Mouse (Mus musculus) gastrocnemius, adult 8-10 months (tissue): Measurements from ENCODE around the gene Cdh5. TPM values are rescaled to one million over a fixed set of nuclear protein-coding genes. Genes with fewer than 3 reads are reported as not detected.
A peak's percentile ranks its signal among the peaks of the same experiment; 100 is the strongest.
"Not testable (repeated sequence)": the region's sequence is repeated elsewhere in the genome, so short reads cannot be mapped to it uniquely, and the experiment has no call there.

Experiments
- DNase-seq, 2 experiments: peaks; one replicate each; pipeline ENCODE4 v3.0.0; 2022; ENCODE audit warnings: low spot score in 2 of 2
- total RNA-seq, 4 experiments: library from RNA; stranded (reverse); gene quantifications; 2 replicates each; pipeline ENCODE4 v1.2.4; 2022

Cdh5 gene
- 10 to 100 TPM; 25.8 to 39.6 (median 26.4) TPM for total RNA-seq

DNA sequence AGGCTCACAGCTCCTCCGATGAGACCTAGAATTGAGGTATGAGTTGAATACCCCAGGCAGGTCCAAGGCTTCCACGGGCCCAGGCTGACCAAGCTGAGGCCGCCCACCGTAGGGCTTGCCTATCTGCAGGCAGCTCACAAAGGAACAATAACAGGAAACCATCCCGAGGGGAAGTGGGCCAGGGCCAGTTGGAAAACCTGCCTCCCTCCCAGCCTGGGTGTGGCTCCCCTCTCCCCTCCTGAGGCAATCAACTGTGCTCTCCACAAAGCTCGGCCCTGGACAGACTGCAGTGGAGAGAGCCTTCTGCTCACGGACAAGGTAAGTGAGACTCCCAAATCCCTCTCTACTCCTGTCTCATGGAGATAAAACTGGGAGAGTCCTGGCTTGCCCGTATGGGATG lies at the start of gene Cdh5:
Gene Cdh5, plus strand, starts transcription at position 211 of the 400 bp plus-strand sequence.
- DNase-seq: peak in 1 of 2 experiments; percentile 24

DNA sequence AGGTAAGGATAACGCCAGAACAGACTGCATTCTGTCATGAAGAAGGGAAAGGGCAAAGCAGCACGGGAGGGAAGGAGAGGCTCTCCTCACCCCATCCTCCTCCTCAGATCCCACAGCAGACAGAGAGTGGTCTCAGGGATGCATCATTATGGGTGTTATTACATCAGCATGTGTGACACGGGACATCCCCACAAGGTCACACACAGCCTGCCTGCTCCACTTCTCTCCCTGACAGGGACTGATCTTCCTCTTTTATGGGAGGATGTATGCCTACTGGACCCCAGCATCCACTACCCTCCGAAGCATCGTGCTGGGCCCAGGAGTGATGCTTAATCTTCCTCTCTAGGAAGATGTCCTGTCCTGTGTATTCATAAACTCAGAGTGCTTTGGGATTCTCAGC lies 41.5 kb upstream of the Cdh5 start:
- DNase-seq: no peak

DNA sequence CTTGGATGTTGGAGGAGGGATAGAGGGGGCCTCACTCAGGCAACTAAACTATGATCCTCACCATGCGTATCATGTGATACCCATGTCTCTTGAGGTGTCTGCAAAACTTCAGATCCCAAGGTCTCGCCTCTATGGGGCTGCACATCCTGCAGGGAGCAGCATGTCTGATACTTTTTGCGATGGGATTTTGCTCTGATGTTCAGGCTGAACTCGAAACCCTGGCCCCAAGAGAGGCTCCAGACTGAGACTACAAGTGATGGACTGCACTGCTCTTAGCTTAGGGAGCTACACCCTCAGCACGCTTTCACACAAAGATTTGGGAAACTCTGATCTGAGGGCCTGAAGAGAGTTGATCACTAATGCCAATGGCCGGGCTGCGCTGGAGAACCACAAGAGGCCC lies 41.0 kb upstream of the Cdh5 start:
- DNase-seq: no peak

DNA sequence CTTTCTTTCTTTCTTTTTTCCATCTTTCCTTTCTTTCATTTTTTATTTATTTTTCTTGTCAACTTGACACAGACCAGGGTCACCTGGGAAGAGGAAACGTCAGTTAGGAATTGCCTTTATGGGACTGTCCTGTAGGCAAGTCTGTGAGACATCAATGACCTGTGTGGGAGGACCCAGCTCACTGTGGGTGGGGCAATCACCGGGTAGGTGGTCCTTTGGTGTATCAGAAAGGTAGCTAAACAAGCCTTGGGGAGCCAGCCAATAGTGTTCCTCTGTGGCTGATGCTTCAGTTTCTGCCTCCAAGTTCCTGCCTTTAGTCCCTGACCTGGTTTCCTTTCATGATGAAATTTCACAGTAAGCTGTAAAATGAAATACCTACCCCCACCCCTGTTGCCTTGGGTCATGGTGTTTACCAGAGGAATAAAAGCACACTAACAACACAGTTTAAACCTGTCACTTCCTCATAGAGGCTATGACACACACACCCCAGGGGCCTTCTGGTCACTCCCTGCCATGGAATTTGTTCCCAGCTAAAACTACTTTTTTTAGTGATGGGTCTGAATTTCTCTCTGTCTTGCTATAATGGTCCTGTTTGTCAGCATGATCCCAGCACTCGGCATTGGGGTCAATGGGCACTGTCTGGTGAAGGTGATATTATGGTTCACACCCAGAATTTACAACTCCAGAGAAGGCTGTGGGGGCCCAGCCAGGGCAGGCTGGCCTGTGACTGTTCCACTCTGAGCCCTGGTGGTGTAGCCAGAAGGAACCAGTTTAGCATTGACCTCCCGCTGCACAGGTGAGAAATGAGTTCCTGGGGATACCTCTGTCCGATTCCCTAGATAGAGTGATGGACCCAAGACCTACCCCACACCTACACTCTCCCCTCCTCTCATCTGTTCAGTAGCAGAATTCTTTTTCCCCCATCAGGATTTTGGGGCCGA lies 40.1 kb upstream of the Cdh5 start:
- DNase-seq: no peak

DNA sequence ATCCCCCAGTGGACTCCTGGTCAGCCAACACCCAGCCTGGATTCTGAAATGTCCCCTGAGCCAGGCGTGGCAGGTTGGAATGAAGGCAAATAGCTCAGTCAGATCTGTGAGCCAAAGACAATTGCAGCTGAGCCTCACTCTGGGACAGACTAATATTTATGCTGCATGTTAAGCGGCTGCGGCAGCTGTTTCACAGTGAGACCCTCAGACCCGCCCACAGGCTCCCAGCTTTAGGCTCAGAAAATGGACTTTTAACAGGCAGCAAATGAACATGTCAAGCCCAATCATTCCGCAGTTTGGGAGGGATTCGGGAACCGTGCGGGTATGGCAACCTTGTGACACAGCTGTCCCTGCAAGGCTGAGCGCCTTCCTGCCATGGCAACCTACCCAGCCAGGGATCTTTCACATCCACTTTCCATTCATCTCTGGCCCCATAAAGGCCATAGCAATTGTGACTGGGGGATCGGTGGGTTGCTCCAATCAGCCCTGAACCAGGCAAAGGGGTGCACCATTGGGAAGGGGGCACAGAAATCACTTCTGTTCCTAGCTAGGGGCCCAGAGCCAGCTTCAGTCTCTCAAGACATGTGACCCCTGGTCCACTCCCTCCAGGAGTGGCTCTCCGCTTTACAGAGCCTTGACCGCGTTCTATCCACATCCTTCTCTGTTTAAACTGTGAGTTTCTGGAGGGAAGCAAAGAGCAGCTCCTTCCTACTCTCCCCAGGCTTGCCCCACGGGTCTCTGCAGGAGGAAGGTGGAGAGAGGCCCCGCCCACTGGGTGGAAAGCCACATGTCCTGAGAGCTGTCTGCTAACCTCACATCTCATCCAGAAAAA lies 39.2 kb upstream of the Cdh5 start:
- DNase-seq: peak in 1 of 2 experiments; percentile 5

DNA sequence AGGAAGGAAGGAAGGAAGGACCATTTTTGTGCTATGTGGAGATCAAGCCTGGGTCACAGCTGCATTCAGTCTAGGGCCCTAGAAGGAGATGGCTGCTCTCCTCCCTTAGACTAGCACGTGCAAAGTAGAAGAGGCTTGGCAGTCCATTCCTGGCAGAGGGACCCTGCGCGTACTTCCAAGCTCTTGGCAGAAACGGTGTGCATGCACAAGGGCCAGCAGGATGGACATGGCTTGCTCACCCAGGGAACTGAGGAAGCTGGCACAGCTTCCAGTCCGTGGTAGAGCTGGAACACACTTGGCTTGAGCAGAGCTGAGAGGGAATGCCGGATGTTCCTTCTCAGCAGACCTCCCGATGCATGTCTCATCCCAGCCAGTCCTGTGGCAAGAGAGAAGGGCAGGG lies 36.2 kb upstream of the Cdh5 start:
- DNase-seq: no peak

DNA sequence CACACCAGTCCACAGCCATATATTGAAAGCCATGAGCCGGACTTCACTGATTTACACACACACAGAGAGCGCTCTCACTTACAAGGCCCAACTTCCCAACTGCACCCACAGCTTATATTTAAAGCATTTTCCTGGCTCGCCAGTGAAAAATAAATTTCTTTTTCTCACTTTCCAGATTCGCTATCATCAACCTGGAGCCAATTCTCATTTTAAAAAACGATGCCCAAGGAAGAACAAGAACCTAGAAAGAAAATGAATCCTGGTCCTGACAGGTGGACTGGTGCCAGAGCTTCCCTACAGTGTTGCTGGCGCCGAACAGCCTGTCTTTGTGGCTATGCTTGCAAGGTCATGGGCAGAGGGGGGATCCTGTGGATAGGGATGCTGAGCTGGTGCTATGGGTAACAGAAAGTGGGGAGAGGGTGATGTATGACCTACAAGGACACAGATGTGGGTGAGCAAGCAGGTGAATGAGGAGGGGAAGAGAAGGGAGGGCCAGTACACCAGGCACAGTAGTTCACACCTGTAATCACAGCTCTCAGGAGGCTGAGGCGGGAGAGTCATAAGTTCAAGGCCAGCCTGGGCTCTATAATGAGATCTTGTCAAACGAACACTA lies 35.4 kb upstream of the Cdh5 start:
- DNase-seq: no peak

DNA sequence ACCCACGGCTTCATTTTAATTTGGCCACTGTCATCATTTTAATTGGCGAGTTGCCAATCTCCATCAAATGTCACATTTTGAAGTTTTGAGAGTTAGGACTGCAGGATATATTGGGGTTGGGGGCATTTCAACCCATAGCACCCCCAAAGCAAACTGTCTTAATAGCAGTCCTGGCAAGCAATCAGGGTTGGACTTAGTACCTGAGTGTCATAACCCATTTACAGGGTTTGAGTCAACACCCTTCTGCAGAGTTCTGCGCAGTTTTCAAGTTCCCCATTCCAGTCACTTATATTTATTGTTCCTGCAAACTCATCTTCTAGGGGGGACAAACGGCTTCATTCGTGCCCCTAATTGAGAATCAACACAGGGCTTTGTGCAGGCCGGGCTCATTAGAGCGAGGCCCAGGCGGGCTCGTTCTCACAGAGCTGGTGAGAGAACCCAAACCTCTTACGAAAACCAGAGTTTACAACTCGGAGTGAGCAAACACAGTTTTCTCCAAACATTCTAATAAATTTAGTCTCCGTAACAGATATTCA lies 34.0 kb upstream of the Cdh5 start:
- DNase-seq: no peak

DNA sequence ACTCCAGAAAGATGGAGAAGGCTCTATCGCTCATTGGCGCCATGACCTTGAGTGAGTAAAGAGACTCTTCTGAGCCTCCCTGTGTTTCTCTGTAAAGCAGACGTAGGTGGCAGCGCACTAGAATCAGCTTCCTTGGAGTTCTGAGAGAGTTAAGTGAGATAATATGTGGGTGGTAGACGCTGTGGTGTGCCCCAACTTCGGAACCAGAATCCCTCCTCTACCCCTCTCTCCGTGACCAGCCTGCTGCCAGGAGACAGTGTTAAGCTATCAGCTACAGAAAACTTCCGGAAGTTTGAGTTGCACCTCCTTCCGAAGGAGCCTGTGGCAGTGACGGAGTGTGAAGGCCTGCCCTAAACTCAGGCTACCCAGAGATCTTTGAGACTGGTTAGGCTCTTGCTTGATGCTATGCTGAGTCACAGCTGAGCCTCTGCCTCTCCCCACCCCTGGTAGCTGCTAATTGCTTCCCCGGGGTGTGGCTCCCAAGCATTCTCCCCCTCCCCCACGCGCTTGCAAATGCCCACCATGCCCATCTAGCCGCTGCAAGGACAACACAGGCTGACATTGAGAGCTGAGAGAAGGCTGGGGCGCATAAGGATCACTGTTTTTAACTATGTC lies 32.9 kb upstream of the Cdh5 start:
- DNase-seq: no peak

DNA sequence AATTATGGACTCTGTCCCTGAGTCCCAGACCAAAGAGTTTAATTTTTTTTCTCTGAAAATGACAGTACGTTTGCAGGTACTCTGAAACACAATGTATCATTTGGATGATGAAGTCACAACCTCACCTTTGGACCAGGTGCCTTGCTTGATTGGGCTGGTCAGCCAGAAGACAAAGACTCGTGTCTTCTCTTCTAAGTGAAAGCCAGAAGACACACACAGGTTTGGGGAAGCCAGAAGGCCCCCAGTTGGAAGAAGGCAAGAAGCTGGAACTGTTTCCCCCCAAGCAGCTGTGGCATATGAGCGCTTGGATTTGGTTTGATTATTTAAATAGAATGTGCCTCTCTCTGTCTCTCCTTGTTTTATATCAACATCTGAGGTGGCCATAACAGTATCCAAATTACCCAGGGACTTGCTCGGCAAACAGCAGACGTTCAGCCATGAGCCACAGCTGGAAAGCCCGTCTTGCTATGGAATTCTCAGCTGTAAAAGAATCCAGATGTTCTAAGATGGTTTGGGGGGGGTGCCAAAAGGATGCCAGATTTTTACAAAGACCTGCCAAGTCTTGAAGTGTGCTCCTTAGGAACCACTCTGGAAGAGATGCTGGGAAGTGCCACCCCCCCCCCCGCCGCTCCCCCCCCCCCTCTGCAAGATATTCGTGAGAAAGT lies 31.1 kb upstream of the Cdh5 start:
- DNase-seq: not testable (repeated sequence)

DNA sequence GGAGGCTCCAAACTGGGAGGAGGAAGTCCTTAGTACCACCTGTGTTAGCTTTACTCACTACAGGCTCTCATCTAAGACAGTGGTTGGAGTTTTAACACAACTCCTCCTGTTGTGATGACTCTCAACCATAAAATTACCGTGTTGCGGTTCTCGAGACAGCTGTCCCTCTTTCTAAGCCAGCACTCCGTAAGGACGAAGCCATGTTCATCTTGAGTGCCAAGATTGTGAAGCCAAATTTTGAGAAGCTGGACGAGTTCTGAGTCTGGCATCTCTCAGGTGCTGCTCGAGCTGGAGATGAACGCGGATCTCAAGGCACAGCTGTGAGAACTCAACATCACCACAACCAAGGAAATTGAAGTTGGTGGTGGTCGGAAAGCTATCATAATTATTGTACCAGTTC lies 30.5 kb upstream of the Cdh5 start:
- no peak for DNase-seq

DNA sequence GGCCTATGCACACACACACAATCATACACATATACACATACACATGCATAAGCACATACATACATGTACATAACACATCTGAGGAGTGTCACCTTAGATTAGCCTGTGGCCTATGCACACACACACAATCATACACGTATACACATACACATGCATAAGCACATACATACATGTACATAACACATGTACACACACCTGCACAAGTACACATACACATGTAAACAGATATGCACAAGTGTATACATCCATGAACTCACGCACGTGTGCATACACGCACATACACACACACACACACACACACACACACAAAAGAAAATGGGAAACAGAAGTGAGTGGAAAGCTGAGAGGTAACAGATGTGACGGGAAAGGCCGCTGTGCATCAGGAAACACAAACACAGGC lies 26.3 kb upstream of the Cdh5 start:
- DNase-seq: no peak

DNA sequence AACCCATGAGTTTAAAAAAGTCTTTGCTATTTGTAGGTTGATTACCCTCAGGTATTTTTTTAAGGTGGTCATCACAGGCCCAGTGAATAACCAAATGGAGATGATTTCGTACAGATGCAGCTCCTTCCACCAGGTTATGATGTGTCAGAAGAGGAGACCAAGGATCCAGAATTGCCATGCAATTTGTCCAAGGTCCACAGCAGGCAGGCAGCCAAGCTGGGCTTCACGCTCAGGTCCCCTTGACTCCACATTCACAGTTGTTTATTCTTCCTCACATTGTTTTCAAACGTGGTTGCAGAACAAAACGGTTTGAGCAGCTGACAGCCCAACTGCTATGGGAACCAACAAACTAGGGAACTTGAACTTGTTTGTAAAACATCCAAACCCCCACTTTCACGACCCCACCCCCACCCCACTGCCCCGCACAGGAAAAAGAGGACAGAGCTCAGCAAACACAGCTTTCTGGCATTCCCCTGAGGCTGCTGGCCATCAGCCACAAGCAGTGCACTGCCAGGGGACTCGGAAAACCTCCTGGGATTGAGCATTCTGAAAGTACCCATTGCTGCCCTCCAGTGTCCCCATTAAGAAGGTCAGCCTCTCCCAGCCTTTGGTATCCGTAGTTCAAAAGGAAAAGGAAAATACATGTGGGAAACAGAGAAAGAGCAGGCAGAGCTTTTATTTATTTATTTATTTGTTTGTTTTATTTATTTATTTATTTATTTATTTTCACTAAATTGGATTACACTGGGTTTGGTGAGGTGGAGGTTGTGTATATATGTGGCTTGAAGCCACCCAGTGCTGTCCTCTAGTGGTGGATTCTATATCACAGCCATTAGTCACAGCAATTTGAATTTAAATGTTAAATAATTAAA lies 24.6 kb upstream of the Cdh5 start:
- DNase-seq: no peak

DNA sequence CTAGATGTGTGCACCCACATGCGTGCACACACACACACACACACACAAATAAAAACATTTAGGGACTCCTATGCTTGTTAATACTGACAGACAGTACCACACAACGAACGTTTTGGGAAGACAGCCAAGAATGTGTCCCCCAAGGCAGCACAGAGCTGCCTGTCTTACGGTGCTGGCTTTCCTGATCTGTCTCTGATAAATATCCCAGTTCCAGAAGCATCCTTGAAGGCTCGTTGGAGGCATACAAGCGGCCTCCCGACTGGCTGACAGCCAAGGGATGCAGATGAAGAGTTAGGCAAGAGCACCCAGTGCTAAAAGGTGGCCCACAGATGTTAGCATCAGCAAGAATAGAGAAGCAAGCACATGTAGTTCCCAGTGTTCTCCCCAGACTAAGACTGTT lies 23.3 kb upstream of the Cdh5 start:
- DNase-seq: no peak

DNA sequence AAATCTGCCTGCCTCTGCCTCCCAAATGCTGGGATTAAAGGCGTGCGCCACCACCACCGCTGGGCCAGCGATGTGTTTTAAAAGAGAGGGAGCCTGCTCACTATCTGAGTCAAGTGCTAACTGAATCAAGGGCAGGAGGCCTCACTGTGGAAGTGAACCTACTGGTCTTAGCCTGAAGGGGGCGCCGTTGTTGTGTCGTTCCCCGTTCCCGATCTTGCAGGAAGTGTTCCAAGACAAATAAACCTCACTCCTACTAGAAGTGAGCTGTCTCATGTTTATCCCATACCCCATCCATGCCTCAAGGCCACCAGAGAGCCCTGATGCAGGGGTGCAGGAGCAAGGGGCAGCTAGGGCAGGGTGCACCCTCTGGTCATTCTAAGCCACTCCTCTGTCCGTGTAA lies 16.1 kb upstream of the Cdh5 start:
- DNase-seq: no peak

DNA sequence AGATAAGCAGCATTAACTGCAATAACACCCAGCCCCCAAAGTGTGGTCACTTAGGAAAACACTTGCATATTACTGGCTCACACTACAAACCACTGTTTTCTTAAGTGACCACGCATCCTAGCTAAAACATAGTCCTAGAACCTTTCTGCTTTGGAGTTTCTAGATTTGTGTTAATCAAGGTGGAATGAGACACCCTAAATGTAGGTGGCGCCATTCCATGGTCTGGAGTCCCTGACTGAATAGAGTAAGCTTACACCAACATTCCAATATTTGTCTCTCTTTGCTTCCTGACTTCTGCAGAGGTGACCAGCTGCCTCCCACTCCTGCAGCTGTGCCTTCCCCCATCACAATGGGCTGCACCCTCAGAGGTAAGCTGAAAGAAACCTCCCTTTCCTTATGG lies 14.8 kb upstream of the Cdh5 start:
- no peak for DNase-seq

DNA sequence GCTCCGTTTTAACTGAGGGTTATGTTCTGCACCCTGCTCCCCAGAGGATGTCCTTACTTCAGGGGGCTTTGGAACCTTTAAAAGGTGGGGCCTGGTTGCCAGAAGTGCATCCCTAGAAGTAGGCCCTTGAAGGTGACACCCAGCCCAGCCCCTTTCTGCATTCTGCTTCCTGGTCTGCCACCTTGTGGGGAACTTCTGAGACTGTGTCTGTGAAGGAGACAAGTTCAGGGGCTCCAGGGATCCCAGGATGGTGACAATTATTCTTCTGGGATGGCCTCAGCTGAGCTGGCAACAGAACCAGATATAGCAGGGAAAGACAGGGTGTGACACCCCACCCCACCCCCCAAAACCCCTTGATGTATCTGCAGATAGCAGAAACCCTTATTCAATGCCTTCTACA lies 14.3 kb upstream of the Cdh5 start:
- DNase-seq: no peak

DNA sequence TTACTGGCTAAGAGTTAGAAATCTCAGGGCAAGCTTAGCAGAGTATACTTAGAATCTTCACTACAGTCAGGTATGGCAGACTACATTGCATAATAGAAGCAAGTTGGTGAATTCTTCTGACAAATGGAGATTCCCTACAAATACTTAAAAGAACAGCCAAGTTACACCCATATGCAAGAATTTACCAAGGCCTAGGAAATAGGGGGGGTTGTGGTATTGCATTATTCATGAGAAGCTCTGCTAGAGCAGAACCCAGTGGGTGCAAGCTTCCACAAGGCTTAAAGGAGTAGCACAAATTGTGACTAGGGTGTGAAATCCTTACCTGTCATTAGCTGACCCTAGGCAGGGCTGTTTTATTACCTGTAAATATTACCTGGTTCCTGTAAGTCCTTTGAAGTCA lies 13.5 kb upstream of the Cdh5 start:
- not testable (repeated sequence) for DNase-seq

DNA sequence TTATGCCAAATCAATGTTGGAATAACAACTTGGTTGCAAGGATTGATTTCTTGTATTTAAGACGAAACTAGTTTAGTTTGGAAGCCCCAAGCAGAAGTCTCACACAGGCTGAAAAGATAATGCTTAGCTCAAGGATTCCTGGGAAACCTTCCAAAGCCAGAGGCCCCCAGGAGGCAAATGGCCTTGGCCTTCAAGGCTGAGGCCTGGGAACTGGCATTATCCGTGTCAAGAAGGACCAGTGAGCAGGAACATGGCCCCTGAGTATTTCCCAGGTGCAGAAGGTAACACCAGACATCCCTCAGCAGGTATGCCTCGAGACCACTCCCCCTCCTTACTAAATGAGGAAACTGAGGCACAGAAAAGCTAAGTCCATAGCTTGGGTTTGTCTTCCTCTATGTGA lies 12.5 kb upstream of the Cdh5 start:
- DNase-seq: no peak
